ENCODE assay signal across 8 mouse cellular contexts in the genomic region with DNA sequence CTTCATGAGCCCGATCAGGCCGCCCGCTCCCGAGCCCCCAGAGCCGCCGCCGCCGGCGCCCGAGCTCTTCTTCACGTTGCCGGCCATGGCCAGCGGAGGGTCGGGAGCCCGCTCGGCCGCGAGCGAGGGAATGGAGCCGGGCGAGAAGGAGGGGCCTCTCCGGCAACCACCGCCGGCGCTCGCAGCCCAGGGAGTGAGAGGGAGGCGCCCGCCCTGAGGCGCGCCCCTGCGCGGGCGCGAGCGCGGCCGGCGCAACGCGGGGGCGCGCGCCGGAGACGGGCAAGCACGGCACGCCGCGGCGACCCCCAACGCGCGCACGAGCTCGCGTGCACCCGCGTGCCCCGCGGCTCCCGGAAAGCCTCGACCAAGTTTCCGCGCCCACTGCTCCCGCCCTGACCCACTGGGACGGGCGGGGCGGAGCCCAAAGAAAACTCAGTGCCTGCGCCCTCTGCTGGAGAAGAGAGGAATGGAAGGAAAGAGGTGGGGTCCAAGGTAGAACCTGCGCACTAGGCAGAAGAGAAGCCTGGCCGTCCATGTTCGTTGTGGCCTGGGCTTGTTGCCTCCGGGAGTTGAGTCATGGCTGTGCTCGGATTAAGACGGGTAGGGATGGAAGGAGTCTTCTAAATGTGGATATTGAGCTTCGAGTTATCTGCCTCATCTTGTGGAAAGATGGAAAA. TPM values are rescaled to one million over a fixed set of nuclear protein-coding genes. Genes with fewer than 3 reads are reported as not detected.
A peak's percentile ranks its signal among the peaks of the same experiment; 100 is the strongest.
DNase-seq lines count a peak whose midpoint lies in the region; ATAC-seq lines count a peak whose summit lies in the region.

Gene Cbl (minus strand): TSS at position 248 of the 677 bp plus-strand sequence.

- H3K9me3 ChIP-seq in hindbrain, embryonic 16.5 days (ENCODE audit: control insufficient read depth, low read length) = no peaks in the 10 kb centered on the region

- peak; percentile 94 for ATAC-seq in hindbrain, embryonic 16.5 days

- peak within 1 kb of the TSS; percentile 97 for H3K27ac ChIP-seq in hindbrain, embryonic 16.5 days (ENCODE audit: low read depth, low read length)
- peak within 1 kb of the TSS; percentile 95 for H3K27ac ChIP-seq in macrophage

- peaks cover 17% of the 10 kb centered on the region for H3K4me1 ChIP-seq in hindbrain, embryonic 16.5 days (ENCODE audit: control insufficient read depth, insufficient read depth, low read depth, low read length)

- no peaks in the 10 kb centered on the region for H3K36me3 ChIP-seq in hindbrain, embryonic 16.5 days (ENCODE audit: control insufficient read depth, insufficient read depth, low read length)
- no peaks in the 10 kb centered on the region for H3K36me3 ChIP-seq in macrophage (ENCODE audit: inconsistent target)

- peak within 1 kb of the TSS; percentile 81 for H3K4me2 ChIP-seq in hindbrain, embryonic 16.5 days (ENCODE audit: low read length)

- peaks cover 44% of the 10 kb centered on the region for H3K79me2 ChIP-seq in macrophage (ENCODE audit: inconsistent target)

- H3K4me3 ChIP-seq in hindbrain, embryonic 16.5 days (ENCODE audit: low read length) = peak within 1 kb of the TSS; percentile 95
- peak within 1 kb of the TSS; percentile 83 for H3K4me3 ChIP-seq in macrophage (ENCODE audit: inconsistent target)

- peak within 1 kb of the TSS; percentile 97 for H3K9ac ChIP-seq in hindbrain, embryonic 16.5 days (ENCODE audit: low read depth, low read length)

- DNase-seq in WW6 (ENCODE audit: low read depth, low spot score) = peak; percentile 94
- peak; percentile 100 for DNase-seq in cerebellum, postnatal 4 days (ENCODE audit: low spot score in 2 of 2)
- DNase-seq in gastrocnemius, adult 18-20 months (ENCODE audit: low spot score) = peak; percentile 99
- DNase-seq in left cerebral cortex, adult 18-20 months (ENCODE audit: low spot score in 2 of 2) = peak; percentile 99 to 100
- DNase-seq in right cerebral cortex, adult 18-20 months = peak; percentile 99
- DNase-seq in urinary bladder, postnatal 10 days (ENCODE audit: low spot score) = peak; percentile 98

- under 1% methylated on average over 51 of the region's 76 CpGs for WGBS in hindbrain, embryonic 16.5 days
- WGBS in macrophage (ENCODE audit: missing documents) = 2% methylated on average over 60 of the region's 76 CpGs

- H3K27me3 ChIP-seq in hindbrain, embryonic 16.5 days (replicated peaks; ENCODE audit: control insufficient read depth, insufficient read depth, low read length) = no peaks in the 10 kb centered on the region

RNA-seq across cellular contexts. Expression of gene Cbl, which starts in this region (rescaled TPM):
- 1 to 10 TPM; 7.1 to 7.5 TPM for total RNA-seq in gastrocnemius, adult 18-20 months (2021)
- polyA plus RNA-seq in hindbrain, embryonic 16.5 days (2015; fragmentation: Nextera tagmentation; extraction: Ambion mirVana) = 17.4 and 20.3 TPM in 2 replicates
- 10 to 100 TPM; 51.1 to 56.3 TPM for total RNA-seq in left cerebral cortex, adult 18-20 months (2021)
- total RNA-seq in macrophage (2018; cell fraction: chromatin; rRNA removed) = 100 to 1,000 TPM in 25 of 26 experiments, 10 to 100 TPM in 1; 75.2 to 374 (median 276) TPM
- 100 to 1,000 TPM in 11 of 26 experiments, 10 to 100 TPM in 15; 77.0 to 120 (median 98.9) TPM for total RNA-seq in macrophage (2018; cell fraction: cytosol; rRNA removed)
- total RNA-seq in macrophage (2018; cell fraction: nucleus; rRNA removed) = 100 to 1,000 TPM; 148 to 240 (median 196) TPM
- 37.9 to 51.2 TPM (median 42.7 TPM) in 3 replicates for polyA plus RNA-seq in macrophage (2018)

Comparison
In these comparisons a context has a peak if more than half of its experiments do, and no peak if none do; other contexts are left out.
1. Peak in every context shown above with its lines: DNase-seq, ATAC-seq, H3K4me3 ChIP-seq and H3K27ac ChIP-seq.
2. RNA of gene Cbl (total RNA-seq): 51.1 to 56.3 TPM in left cerebral cortex, adult 18-20 months; 7.1 to 7.5 TPM in gastrocnemius, adult 18-20 months; every median in the first group is over 4 times any median in the second.